Mouse (Mus musculus): Measurements from ENCODE around the gene Dtnb. TPM values are rescaled to one million over a fixed set of nuclear protein-coding genes. Genes with fewer than 3 reads are reported as not detected.

Dtnb gene
- total RNA-seq, 2 experiments from 2014 or later: 74.5 to 76.5 TPM

DNA sequence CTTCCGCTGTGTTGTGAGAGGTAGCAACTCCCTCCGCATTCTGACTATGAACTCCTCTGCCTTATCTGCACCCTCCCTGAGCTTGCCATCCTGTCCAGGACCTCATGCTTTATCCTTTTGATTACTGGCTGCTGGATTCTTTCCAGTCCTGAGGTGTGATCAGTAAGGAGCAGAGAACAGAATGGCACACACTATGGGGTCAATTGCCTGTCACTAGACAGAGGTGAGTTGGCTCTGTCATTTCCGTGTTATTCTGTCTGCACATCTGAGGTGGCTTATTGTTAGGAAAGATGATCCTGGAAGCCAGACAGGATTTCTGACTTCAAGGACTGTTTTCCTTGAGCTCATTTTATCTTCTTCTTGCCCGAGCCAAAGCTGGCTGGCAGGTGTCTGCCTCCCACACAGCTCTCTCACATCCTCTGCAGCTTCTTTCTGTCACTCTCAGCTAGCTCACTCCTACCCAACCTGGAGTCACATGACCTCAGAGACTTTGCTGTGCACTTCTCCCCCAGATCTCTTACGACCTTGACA lies 3.7 kb upstream of the Dtnb start:
- no peak for DNase-seq (ENCODE audit: extremely low spot score in 1 of 2, low spot score in 2 of 2)
- intact Hi-C loops (cut with DNase I): no loop called here

DNA sequence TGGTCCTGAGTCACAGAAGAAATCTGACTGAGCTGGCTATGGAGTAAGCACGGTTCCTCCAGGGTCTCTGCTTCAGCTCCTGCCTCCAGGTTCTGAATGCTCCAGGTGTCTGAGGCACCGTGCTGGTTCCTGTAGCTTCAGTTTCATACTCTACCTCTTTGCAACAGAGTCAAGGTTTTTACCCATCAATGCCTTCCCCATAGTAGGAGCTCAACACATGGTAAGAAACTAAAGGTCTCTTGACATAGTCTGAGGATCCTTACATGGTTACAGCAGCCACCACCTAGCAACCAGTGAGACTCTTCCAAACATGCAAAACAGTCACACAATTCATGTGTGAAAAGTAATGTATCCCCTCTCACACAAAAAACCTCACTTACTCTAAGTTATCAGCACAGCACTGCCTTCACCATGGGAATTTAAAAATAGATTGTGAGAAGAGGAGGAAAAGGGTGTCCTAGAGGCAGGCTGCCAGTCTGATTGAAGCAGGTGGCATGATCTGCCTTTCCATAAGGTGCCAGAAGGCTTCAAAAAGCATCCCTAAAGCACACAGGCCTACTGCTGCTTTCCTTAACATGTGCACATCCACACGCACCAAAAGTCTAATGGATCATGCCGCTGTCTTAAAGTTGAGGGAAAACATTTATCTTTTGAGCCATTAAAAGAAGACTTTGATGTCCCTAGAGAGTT lies 1.3 kb upstream of the Dtnb start:
- intact Hi-C loops (cut with DNase I): no loop called here
- peak in 1 of 2 experiments; percentile 61 for DNase-seq (ENCODE audit: extremely low spot score in 1 of 2, low spot score in 2 of 2)

DNA sequence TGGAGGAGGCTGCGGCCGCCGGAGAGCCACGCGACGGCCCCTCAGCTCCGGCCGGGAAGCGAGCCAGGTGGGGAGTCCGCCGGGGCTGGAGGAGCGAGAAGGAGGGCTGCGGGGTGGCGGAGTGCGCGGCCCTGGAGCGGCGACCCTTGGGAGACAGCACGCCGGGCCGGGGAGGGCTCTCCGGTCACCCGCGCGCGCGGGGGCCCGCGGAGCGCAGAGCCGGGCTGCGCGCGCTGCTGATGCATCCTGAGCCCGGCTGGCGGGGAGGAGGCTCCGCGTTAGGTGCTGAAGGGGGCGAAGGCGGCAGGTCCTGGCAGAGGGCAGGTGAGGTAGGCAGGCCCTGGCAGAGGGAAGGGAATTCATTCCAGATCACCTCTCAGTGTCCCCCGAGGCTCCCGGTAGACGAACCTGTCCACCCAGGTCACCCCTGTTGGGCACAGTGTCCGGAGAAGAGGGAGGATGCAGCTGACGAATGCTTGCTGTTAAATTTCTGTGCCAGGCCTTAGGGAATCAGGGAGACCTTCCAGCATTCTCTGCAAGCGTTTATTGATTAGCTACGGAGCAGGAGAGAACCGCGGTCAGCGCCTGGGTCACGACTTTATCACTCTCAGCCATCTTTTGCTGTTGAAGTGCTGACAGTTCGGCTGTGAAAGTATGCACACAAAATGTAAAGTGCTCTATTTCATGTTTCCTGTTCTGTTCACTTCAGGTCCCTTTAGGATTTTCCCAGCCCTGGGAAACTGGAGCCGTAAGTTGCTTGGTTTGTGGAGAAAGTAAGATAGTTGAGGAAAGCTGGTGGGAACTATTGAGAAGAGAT lies 608 bp downstream of the Dtnb start:
- intact Hi-C loops (cut with DNase I): no loop called here
- DNase-seq (ENCODE audit: extremely low spot score in 1 of 2, low spot score in 2 of 2): no peak

DNA sequence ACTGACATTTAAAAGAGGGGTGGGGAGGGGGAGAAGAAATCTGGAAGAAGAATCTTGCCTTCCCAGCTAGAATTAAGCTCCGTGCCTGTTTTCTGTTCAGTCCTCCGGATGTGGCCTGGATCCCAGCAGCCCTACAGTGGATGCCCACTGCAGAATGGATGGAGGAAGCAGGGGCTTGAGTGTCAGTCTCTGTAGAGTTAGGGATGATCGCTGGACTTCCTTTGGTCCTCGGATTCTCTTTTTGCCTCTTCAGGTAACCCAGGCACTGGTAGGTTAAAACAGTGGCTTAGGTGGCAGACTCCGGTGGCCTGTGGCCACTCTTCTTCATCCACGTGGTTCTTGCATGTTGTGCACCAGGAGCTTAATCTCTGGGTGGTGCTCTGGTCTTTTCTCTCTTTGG lies 1.2 kb downstream of the Dtnb start:
- no peak for DNase-seq (ENCODE audit: extremely low spot score in 1 of 2, low spot score in 2 of 2)
- intact Hi-C loops (cut with DNase I): no loop called here

DNA sequence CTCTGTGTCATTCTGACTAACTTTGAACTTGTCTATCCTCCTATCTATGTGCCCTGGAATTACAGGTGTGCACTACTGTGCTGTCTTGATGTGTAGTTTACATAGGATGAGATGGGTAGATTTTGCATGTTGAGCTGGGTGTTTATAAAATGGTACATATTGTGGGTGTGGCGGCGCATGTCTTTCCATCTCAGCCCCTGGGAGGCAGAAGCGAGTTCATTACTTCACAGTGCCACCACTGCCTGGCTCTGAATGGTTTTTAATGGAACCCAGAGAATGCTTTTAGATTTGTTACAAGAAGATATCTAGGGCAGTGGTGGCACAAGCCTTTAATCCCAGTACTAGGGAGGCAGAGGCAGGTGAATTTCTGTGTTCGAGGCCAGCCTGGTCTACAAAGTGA lies 2.5 kb downstream of the Dtnb start:
- DNase-seq (ENCODE audit: extremely low spot score in 1 of 2, low spot score in 2 of 2): peak in 1 of 2 experiments; percentile 15
- intact Hi-C loops (cut with DNase I): no loop called here

DNA sequence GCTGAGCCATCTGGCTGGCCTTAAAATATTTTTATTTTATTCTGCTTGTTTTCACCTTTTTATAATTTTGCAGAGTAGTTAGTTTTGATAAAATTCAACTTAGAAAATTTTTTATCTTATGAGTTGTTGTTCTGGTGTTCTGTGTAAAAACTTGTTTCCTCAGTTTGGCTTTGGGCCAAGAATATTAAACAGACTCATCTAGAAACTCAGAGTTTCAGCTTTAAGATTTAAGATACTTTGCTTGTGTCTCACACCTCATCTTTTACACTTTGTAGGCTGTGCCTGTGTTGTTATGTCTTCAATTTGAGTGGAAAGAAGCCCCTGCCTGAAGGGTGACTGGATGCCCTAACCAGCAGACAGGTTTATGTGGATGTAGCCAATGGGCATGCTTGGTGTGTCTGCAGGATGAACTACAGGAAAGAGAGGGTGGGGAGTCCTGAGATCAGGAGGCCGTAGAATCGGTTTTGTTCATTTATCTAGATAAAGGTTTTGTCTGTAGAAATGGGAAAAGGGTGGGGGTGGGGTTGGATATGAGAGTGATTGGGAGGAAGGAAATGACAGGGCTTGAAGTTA lies 7.9 kb downstream of the Dtnb start:
- intact Hi-C loops (cut with DNase I): no loop called here
- DNase-seq (ENCODE audit: extremely low spot score in 1 of 2, low spot score in 2 of 2): peak in 1 of 2 experiments; percentile 5

DNA sequence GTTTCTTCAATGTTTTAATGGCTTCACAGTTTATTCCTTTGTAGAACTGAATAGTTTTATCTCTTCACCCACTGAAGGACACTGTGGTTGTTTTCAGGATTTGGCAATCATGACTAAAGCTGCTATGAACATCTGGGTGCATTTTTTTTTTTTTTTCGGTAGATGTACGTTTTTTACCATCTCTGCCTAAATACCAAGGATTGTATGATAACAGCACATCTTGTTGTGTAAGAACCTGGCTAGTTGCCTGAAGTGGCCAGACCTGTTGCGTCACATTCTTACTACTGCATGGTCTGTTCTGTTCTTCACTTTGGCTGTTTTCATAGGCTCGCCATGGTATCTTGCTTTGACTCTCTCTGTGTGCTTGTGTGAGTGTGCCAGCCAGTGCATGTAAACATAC lies 10.4 kb downstream of the Dtnb start:
- intact Hi-C loops (cut with DNase I): no loop called here
- no peak for DNase-seq (ENCODE audit: extremely low spot score in 1 of 2, low spot score in 2 of 2)

DNA sequence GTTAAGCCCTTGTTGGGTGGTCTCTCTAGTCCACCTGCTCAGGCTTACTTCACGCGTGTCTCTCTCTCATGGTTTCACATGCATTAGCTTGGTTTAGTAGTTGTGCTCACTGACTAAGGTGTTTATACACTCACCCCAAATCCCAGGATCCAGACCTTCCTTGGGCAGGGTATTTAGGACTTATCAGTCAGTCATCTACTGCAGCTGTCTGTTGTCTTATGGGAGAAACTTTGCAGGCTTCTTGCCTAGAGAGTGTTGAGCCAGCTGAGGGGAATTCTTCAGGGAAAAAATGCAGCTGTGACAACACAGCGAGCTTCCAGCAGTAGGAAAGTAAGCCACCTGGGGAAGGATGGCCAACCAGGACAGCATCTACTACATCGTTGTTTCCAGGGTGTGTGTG lies 13.3 kb downstream of the Dtnb start:
- DNase-seq (ENCODE audit: extremely low spot score in 1 of 2, low spot score in 2 of 2): no peak
- intact Hi-C loops (cut with DNase I): no loop called here

DNA sequence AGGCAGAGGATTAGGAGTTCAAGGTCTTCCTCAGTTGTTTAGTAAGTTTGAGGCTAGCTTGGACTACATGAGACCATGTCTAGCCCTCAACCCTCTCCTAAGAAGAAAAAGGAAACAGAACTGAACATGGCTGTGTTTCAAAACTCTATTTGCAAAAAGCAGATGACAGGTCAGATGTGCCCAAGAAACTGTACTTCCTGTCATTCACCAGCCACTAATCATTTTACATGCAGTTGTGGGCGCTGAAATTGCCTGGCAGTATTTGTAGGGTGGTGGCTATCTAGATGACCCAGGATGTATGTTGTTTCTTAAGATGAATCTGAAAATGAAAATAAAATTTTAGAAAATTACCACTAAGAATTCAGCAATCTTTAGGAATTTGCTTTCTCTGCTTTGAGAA lies 14.8 kb downstream of the Dtnb start:
- intact Hi-C loops (cut with DNase I): no loop called here
- DNase-seq (ENCODE audit: extremely low spot score in 1 of 2, low spot score in 2 of 2): no peak

DNA sequence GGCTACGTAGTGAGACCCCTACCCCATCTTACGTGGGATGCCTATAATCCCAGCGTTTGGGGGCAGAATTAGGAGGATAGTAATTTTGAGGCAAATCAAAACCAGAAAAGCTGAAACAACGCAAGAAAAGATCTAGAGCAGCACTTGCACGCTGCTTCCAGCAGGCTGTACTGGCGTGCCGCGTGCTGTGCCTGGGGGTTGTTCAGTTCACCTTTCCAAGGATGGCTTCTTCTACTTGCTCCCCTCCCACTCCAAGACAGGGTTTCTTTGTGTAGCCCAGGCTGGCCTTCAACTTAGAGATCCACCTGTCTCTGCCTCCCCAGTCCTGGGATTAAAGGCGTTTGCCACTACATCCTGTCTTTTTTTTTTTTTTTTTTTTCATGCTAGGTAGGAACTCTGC lies 17.9 kb downstream of the Dtnb start:
- intact Hi-C loops (cut with DNase I): no loop called here
- no peak for DNase-seq (ENCODE audit: extremely low spot score in 1 of 2, low spot score in 2 of 2)

DNA sequence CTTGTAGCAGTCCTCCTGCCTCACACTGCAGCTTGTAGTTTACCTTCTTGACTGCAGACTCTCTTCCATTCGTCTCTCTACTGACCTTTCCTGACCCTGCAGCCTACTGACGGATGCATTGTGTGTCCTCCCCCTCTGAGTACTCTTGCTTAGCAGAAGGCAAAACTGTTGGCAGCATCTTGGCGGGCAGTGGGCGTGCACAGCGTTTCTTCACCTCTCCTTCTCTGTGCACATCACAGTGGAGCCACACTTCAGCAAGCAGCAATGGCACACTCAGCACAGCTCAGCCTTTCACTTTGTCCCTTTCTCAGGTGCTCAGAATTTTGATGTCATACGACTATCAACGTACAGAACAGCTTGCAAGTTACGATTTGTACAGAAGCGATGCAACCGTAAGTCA lies 19.4 kb downstream of the Dtnb start:
- no peak for DNase-seq (ENCODE audit: extremely low spot score in 1 of 2, low spot score in 2 of 2)
- intact Hi-C loops (cut with DNase I): no loop called here

DNA sequence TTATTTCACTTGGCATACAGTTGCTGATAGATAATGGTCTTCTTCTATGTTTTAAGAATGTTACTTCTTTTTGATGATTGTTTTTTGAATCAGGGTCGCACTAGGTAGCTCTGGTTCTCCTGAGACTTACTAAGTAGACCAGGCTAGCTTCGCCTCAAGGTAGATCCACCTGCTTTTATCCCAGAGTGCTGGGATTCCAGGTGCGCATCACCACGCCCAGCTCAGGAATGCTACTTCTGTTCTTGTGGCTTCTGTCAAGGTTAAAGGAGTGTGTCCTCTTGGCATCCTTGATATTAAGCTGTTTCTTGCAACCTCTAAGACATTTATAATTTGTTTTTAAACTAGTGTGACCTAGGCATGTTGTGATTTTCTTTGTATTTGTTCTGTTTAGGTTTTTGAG lies 30.6 kb downstream of the Dtnb start:
- intact Hi-C loops (cut with DNase I): no loop called here
- DNase-seq (ENCODE audit: extremely low spot score in 1 of 2, low spot score in 2 of 2): no peak

DNA sequence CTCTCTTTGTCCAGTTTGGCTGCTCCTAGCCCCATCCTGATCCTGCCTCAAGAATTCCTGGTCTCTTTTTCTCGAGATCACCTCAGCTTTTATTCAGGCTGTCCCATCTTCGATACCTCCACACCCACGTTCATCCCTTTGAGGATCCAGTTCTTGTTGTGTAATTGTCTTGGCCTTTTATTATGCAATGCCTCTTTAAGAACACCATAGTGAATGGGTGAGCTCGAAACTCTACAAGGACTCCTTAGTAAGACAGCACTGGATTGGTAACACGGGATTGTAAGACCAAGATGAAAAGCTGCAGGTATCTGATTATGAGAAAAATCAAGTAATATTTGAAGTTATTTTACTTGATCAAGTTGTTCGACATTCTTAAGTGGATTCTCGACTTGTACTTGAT lies 34.0 kb downstream of the Dtnb start:
- no peak for DNase-seq (ENCODE audit: extremely low spot score in 1 of 2, low spot score in 2 of 2)

DNA sequence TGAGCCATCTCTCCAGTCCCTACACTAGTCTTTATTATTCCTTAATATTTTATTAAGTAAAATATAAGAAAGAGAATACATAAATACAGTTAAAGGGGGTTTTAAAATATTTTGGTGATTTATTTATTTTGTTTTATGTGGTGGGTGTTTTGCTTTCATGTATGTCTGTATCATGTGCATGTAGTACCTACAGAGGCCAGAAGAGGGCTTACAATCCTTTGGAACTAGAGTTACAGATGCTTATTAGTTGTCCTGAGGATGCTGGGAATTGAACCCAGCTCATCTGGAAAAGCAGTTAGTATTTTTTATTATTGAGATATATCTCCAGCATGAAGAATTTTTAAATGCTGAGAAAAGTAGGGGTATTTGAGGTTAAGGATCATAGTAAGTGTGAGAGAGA lies 37.6 kb downstream of the Dtnb start:
- intact Hi-C loops (cut with DNase I): no loop called here
- DNase-seq (ENCODE audit: extremely low spot score in 1 of 2, low spot score in 2 of 2): no peak

More for the DNA sequence above, 34.0 kb downstream of the Dtnb start:
- intact Hi-C loops (cut with DNase I): no loop called here

DNA sequence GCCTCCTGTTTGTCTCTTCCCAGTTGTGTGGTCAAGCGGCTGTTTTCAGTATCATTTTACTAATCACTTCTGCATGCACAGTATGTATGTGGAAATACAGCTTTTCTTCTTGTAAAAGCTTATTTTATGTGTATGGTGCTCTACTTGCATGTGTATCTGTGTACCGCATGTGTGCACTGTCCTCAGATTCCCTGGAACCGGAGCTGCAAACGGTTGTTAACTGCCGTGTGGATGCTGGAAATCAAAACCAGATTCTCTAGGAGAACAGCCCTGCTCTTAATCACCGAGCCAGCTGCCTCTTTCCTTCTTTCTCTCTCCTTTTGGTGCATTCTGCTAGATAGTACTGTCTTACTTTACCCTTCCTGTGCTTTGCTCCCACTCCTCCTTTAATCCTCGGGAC lies 39.7 kb downstream of the Dtnb start:
- intact Hi-C loops (cut with DNase I): no loop called here
- no peak for DNase-seq (ENCODE audit: extremely low spot score in 1 of 2, low spot score in 2 of 2)

DNA sequence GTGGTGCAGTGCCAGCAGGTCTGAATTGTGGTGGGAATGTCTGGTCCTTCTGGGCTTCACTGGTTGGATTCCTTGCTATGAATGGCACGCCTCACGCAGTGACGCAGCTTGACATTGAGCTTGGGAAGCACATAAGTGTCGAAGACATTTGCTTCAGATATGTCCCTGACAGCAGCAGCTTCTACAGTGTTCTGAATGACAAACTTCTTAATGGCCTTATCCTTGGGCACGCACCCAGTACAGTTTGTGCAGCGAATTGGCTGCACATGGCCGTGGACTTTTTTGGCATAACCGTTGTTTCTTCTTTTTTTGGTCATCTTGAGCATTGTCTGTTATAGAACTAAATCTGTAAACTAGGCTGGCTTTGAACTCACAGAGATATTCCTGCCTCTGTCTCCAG lies 42.9 kb downstream of the Dtnb start:
- DNase-seq (ENCODE audit: extremely low spot score in 1 of 2, low spot score in 2 of 2): no peak
- intact Hi-C loops (cut with DNase I): no loop called here

DNA sequence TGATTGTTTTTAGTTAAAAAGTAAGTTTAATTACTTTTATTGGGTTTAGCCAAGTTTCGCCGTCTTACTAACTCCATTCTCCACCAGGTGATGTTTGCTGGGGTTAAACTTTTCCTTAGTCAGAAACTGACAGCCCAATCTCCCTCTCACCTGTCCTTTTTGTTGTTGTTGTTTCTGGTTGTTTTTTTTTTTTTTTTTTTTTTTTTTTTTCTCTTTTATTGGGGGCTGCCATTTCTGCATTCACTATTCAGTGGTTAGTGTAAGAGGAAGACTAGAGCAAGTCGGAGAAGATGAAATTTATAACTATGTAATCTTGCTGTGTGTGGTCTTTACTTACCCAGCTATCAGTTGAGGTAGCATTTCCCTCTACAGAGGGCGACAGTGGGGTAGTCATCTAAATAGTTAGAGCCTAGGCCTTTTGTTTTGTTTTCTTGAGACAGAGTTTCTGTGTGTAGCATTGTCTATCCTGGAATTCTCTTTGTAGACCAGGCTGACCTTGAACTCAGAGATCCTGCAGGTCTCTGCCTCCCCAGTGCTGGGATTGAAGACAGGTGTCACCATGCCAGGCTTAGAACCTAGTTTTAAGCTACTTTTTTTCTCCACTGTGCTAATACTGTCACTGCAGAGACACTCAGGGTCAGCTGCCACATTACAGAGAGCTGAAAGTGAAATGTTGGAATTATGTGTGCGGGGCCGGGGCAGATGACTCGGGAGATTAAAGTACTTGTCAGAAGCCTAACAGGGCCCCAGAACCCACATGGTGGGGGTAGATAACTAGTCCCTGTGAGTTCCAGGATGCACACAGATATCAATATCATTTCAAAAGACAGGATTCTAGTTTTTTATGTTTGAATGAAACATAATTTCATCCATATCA lies 46.2 kb downstream of the Dtnb start:
- DNase-seq (ENCODE audit: extremely low spot score in 1 of 2, low spot score in 2 of 2): no peak
- intact Hi-C loops (cut with DNase I): no loop called here

DNA sequence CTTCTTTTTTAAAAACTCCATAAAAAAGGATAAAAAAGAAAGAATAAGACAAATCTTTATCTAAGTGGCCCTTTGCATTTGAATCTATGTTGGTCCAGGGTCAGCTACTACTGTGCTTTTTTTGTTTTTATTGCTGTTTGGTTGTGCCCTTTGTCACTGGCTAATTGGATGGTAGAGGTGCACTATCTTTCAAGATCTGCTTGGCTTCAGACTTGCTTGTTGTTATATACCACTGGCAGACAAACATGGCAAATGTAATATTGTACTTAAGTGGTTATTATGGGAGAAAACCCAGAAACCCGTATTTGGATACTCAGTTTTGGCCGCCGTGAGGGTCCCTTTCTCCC lies 46.8 kb downstream of the Dtnb start:
- no peak for DNase-seq (ENCODE audit: extremely low spot score in 1 of 2, low spot score in 2 of 2)
- intact Hi-C loops (cut with DNase I): no loop called here

DNA sequence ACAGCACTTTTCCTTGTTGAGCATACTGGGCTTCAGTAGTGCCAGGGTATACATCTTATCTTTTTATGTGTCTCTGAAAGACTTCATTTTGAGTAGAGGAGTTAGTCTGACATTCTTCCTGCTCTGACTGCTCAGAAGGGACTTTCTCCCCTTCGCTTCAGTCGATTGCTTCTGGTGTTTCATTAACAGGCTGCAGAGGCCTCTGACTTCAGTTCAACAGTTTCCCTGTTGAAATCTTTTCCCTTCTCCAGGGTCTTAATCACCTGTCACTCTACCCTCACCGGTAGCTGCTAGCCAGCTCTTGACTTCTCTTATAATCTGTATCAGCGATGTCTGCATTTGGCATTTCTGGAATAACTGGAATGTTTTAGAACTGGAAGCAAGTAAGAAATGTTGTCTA lies 54.7 kb downstream of the Dtnb start:
- no peak for DNase-seq (ENCODE audit: extremely low spot score in 1 of 2, low spot score in 2 of 2)
- intact Hi-C loops (cut with DNase I): no loop called here

All from left cerebral cortex, postnatal 10 days (tissue).